Mouse (Mus musculus) embryonic facial prominence, embryonic 14.5 days (tissue): Measurements from ENCODE around the gene Sox5. TPM values are rescaled to one million over a fixed set of nuclear protein-coding genes. Genes with fewer than 3 reads are reported as not detected.
A peak's percentile ranks its signal among the peaks of the same experiment; 100 is the strongest.

Source experiments
- ATAC-seq: fragments of 200-750 bp; cut with Nextera tagmentation; 2 replicates; pipeline ENCODE4 v1.8.0; 2017; ENCODE audit warnings: low read depth, moderate number of reproducible peaks, moderate TSS enrichment
- DNase-seq: peaks from one replicate; pipeline ENCODE4 v3.0.0-alpha.2; 2015; ENCODE audit warnings: low spot score
- H3K27ac ChIP-seq: fragments of 300-500 bp; sonication (generic); replicated peaks from 2 replicates; pipeline ENCODE4 v1.5.1; 2014; ENCODE audit warnings: low read depth, mild to moderate bottlenecking, low read length, moderate library complexity
- H3K27me3 ChIP-seq: fragments of 300-500 bp; sonication (generic); replicated peaks from 2 replicates; pipeline ENCODE4 v1.6.1; 2014; ENCODE audit warnings: low read length; ENCODE audit not compliant: control insufficient read depth, insufficient read depth
- H3K36me3 ChIP-seq: fragments of 300-500 bp; sonication (generic); 2 replicates; pipeline ENCODE4 v1.6.1; 2014; ENCODE audit warnings: low read length, mixed read lengths; ENCODE audit not compliant: control insufficient read depth, insufficient read depth
- H3K4me1 ChIP-seq: fragments of 300-500 bp; sonication (generic); 2 replicates; pipeline ENCODE4 v1.6.1; 2014; ENCODE audit warnings: antibody characterized with exemption, low read length; ENCODE audit not compliant: control insufficient read depth, insufficient read depth
- H3K4me2 ChIP-seq: fragments of 300-500 bp; sonication (generic); 2 replicates; pipeline ENCODE4 v1.6.1; 2014; ENCODE audit warnings: low read depth, mild to moderate bottlenecking, low read length, moderate library complexity, mixed read lengths
- H3K4me3 ChIP-seq: fragments of 300-500 bp; sonication (generic); 2 replicates; pipeline ENCODE4 v1.5.1; 2014; ENCODE audit warnings: low read depth, mild to moderate bottlenecking, low read length
- H3K9ac ChIP-seq: fragments of 300-500 bp; sonication (generic); 2 replicates; pipeline ENCODE4 v1.6.1; 2014; ENCODE audit warnings: low read depth, mild to moderate bottlenecking, low read length, moderate library complexity, mixed read lengths
- H3K9me3 ChIP-seq: fragments of 300-500 bp; sonication (generic); 2 replicates; pipeline ENCODE4 v1.6.1; 2016; ENCODE audit warnings: low read length; ENCODE audit not compliant: control insufficient read depth
- WGBS: fragments of 180-500 bp; shearing (Covaris S2); extraction: QIAGEN DNeasy Blood & Tissue Kit; methylation state at CpG from one replicate; pipeline ENCODE4 v1.1.7; 2014; 5-methylcytosine and 5-hydroxymethylcytosine counted together
- polyA plus RNA-seq: library from polyadenylated mRNA; unstranded; fragments of >200 nt; fragmentation: Nextera tagmentation; extraction: Ambion mirVana; gene quantifications from 2 replicates; pipeline ENCODE4 v1.2.1, GENCODE M21; 2014

Gene Sox5
- polyA plus RNA-seq, 1 experiment from 2014 or later = 10.8 TPM

GRCm38 (mm10) chr6:144129927-144130326 is 651.9 kb downstream of the Sox5 start:
- 66% methylated on average over 12 of the region's 12 CpGs for WGBS
- H3K9me3 ChIP-seq = no peaks in the 10 kb centered on the region
- H3K4me3 ChIP-seq = no peak overlapping the region
- no peaks in the 10 kb centered on the region for H3K36me3 ChIP-seq
- H3K4me1 ChIP-seq = peaks cover 5% of the 10 kb centered on the region
- no peaks in the 10 kb centered on the region for H3K27me3 ChIP-seq
- H3K27ac ChIP-seq = peak overlapping the region; percentile 44; the same call in 1 of the 2 replicates
- no peak overlapping the region for H3K4me2 ChIP-seq
- peak; percentile 22 for DNase-seq
- H3K9ac ChIP-seq = no peak overlapping the region
- ATAC-seq = no peak; the same call in 1 of the 2 replicates

DNA sequence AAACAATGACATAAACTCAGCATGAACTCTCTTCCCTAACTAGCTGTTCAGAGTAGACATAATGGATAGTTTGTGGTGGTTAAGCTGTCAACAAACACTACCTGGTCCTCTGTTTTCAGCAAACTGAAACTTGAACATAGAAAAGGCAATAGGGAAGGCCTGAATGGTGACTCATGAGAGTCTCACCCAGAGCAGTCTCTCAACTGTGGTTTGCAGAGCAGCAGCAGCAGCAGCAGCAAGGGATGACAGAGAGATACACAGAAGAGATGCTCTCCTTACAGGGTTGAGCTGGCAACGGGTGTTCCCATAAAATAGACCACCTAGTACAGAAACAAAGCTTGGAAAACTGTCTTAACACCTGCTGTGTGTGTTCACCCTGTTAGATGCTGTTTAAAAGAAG is 661.8 kb downstream of the Sox5 start:
- Histone ChIP-seq H3K27me3 (no peaks in the 10 kb centered on the region), H3K27ac (no peak overlapping the region), H3K9me3 (no peaks in the 10 kb centered on the region), H3K4me1 (no peaks in the 10 kb centered on the region), H3K9ac (no peak overlapping the region), H3K36me3 (no peaks in the 10 kb centered on the region), H3K4me2 (no peak overlapping the region), H3K4me3 (no peak overlapping the region)
- 83% methylated on average over 1 of the region's 1 CpGs for WGBS
- ATAC-seq = no peak
- no peak for DNase-seq

DNA sequence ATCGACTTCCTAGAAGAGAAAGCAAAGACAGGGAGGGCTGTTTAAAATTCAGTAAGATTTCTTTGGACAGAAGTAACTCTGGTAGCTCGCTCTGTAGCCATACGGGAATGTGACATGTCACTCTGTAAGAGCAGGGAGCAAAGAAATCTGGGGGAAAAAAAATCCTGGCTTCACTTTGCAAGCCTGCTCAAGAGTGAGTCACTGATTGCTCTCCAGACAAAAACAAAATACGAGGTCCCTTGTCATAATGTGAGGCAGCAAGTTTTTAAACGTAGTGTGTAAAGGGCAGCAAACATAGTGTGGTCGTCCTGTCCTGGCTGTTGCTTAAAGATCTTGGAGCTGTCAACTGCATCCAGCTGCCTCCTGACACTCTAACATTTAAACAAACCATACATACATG is 665.1 kb downstream of the Sox5 start:
- DNase-seq (no peak), ATAC-seq (no peak)
- H3K27me3 ChIP-seq = no peaks in the 10 kb centered on the region
- no peaks in the 10 kb centered on the region for H3K4me1 ChIP-seq
- H3K9me3 ChIP-seq = no peaks in the 10 kb centered on the region
- H3K27ac ChIP-seq = no peak overlapping the region
- no peak overlapping the region for H3K4me2 ChIP-seq
- H3K4me3 ChIP-seq = no peak overlapping the region
- no peak overlapping the region for H3K9ac ChIP-seq
- WGBS = 69% methylated on average over 6 of the region's 6 CpGs
- no peaks in the 10 kb centered on the region for H3K36me3 ChIP-seq

DNA sequence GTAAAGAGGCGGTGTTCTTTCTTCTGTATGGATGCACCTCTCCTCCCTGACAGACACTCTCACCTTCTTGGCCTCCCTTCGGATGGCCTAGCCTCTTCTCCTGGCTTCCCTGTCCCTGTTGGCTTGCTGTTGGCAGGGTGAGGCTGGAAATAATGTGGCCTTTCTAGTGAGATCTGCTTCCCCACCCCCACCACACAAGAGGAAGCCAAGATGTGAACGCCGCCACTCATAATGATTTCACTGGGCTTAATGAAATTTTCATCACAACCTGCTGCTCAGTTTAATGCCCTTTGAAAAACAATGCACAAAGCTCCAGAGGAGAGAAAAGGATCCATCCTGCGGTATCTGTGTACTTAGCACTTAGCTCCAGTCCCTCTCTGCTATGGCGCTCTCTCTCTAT is 670.2 kb downstream of the Sox5 start:
- 83% methylated on average over 6 of the region's 6 CpGs for WGBS
- DNase-seq (no peak), ATAC-seq (no peak)
- Histone ChIP-seq H3K4me1 (no peaks in the 10 kb centered on the region), H3K4me2 (no peak overlapping the region), H3K36me3 (no peaks in the 10 kb centered on the region), H3K4me3 (no peak overlapping the region), H3K9ac (no peak overlapping the region), H3K27me3 (no peaks in the 10 kb centered on the region), H3K27ac (no peak overlapping the region), H3K9me3 (no peaks in the 10 kb centered on the region)

- Histone ChIP-seq H3K9ac (no peak overlapping the region), H3K27me3 (no peaks in the 10 kb centered on the region), H3K4me2 (no peak overlapping the region), H3K36me3 (no peaks in the 10 kb centered on the region), H3K27ac (no peak overlapping the region), H3K9me3 (no peaks in the 10 kb centered on the region), H3K4me1 (no peaks in the 10 kb centered on the region), H3K4me3 (no peak overlapping the region)
- WGBS = 49% methylated on average over 10 of the region's 10 CpGs
- ATAC-seq (no peak), DNase-seq (no peak)
These were observed 674.9 kb downstream of the Sox5 start for GRCm38 (mm10) chr6:144106848-144107247.

DNA sequence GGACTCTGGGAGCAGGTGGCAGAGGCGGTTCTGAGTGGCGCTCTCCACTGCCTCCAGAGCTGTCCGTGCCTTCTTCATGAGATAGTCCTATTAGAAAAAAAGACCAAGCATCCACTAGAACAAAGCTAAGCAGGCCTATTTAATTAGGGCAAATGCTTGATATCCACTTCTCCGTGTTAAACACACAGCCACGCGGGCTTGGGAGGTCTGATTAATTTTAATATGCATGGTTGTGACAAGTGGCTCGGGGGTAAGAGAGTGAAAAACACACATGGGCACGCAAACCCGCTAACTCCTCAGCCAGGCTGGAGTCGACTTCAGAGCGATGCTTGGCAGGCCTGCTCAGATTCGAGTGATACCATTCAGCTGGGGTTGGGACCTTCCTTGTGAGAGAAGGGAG is 676.1 kb downstream of the Sox5 start:
- H3K27me3 ChIP-seq = no peaks in the 10 kb centered on the region
- no peak for ATAC-seq

GRCm38 (mm10) chr6:144103612-144104011 is 678.2 kb downstream of the Sox5 start:
- H3K4me1 ChIP-seq = no peaks in the 10 kb centered on the region
- no peak for ATAC-seq
- 93% methylated on average over 6 of the region's 6 CpGs for WGBS
- no peak overlapping the region for H3K4me2 ChIP-seq
- no peaks in the 10 kb centered on the region for H3K27me3 ChIP-seq
- no peak for DNase-seq
- no peaks in the 10 kb centered on the region for H3K36me3 ChIP-seq
- H3K9ac ChIP-seq = no peak overlapping the region
- no peak overlapping the region for H3K27ac ChIP-seq
- H3K9me3 ChIP-seq = no peaks in the 10 kb centered on the region
- H3K4me3 ChIP-seq = no peak overlapping the region

More for the DNA sequence above, 676.1 kb downstream of the Sox5 start:
- no peaks in the 10 kb centered on the region for H3K36me3 ChIP-seq
- H3K4me2 ChIP-seq = no peak overlapping the region
- WGBS = 87% methylated on average over 12 of the region's 12 CpGs
- H3K4me3 ChIP-seq = no peak overlapping the region
- no peaks in the 10 kb centered on the region for H3K4me1 ChIP-seq
- H3K27ac ChIP-seq = no peak overlapping the region
- no peaks in the 10 kb centered on the region for H3K9me3 ChIP-seq
- H3K9ac ChIP-seq = no peak overlapping the region
- no peak for DNase-seq

- no peaks in the 10 kb centered on the region for H3K27me3 ChIP-seq
- ATAC-seq = no peak
- H3K27ac ChIP-seq = no peak overlapping the region
- H3K36me3 ChIP-seq = no peaks in the 10 kb centered on the region
- H3K4me2 ChIP-seq = no peak overlapping the region
- no peak overlapping the region for H3K4me3 ChIP-seq
- DNase-seq = no peak
- WGBS = 78% methylated on average over 1 of the region's 1 CpGs
- no peaks in the 10 kb centered on the region for H3K4me1 ChIP-seq
- H3K9me3 ChIP-seq = no peaks in the 10 kb centered on the region
- H3K9ac ChIP-seq = no peak overlapping the region
These were observed 680.9 kb downstream of the Sox5 start for GRCm38 (mm10) chr6:144100852-144101251.

- DNase-seq = peak; percentile 58
- H3K4me1 ChIP-seq = peaks cover 7% of the 10 kb centered on the region; the same call in 1 of the 2 replicates
- 0 out of 2 replicates have a peak overlapping the region, but pooled peaks have one; percentile 19 for H3K9ac ChIP-seq
- no peak overlapping the region for H3K4me3 ChIP-seq
- WGBS = 19% methylated on average over 9 of the region's 9 CpGs
- H3K27me3 ChIP-seq = no peaks in the 10 kb centered on the region
- H3K36me3 ChIP-seq = no peaks in the 10 kb centered on the region
- H3K9me3 ChIP-seq = no peaks in the 10 kb centered on the region
- peak; percentile 72; the same call in 1 of the 2 replicates for ATAC-seq
- peak overlapping the region; percentile 40 for H3K4me2 ChIP-seq
- no peak overlapping the region for H3K27ac ChIP-seq
These were observed 683.7 kb downstream of the Sox5 start for GRCm38 (mm10) chr6:144098119-144098518.
